Mouse (Mus musculus): ENCODE data around the gene Mast4. TPM values are rescaled to one million over a fixed set of nuclear protein-coding genes. Genes with fewer than 3 reads are reported as not detected.
A peak's percentile ranks its signal among the peaks of the same experiment; 100 is the strongest.

The Mast4 gene
- total and polyA plus RNA-seq, 3 experiments, result 37.1 to 88.8 (median 66.8) TPM

GRCm38 (mm10) chr13:102864079-102864478 is 470.2 kb downstream of the Mast4 start:
- DNase-seq, result no peak

GRCm38 (mm10) chr13:102862981-102863380 is 471.3 kb downstream of the Mast4 start:
- no peak for DNase-seq

DNA sequence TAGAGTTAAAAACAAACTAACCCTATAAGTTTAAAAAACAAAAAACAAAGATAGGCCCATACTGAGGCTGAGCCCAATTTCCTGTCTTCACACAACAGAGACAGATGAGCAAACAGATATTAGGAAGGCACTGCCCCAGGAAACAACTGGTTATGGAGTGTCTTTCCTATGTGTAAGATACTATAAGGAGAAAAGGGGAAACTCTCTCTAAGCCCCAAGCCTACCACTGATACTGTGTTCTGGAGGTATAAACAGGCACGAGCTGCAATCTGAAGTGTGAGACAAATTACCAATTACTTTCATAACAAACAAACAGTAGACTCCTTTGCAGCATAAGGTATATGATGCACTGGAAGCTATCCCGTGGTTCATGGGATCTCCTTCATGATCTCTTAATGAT is 471.9 kb downstream of the Mast4 start:
- DNase-seq, result no peak

- no peak for DNase-seq
Measured at GRCm38 (mm10) chr13:102860733-102861132, 473.6 kb downstream of the Mast4 start.

GRCm38 (mm10) chr13:102860135-102860534 is 474.2 kb downstream of the Mast4 start:
- DNase-seq, result no peak

DNA sequence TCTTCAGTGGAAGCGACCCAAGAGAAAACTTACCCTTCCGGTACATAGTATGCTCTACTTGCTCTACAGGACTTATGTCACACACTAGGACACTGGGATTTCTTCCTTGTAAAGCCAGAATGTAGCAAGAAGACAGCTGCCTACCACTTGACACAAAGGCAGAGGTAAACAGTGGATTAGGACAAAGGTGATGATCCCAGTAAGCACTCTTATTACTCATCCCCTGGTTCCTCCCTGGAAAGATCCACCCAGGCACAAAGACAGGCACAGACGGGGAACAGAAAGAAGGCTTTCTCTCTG is 476.8 kb downstream of the Mast4 start:
- no peak for DNase-seq

DNA sequence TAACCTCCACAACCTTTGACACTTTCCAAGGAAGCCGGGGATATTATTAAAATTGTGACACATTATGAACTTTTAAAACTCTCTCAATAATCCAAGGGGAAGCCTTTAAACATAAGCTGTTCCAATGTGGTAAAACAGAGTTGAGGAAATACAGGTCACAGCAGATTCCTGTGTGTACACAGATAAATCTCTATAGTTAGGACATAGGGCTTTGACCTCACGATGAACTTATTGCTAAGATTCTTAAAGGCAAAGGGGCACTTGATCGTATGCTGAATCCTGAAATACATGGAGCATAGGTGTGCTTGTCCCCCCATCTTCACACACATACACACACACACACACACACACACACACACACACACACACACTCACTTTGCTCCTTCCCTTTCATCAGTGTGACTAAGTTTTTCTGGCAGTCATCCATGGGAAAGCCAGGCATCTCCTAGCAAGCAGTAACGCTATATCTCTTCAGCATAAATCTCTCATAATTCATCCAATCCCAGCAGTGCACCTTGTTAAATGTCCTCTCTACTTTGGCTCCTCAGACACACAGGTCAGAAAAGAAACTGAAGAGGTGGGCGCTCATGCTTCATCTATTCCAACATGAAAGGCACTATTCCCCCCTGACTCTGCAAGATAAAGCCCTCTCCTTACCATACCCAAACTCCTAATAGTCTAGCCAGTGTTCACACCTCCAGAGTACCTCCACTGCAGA is 477.3 kb downstream of the Mast4 start:
- peak; percentile 75 for DNase-seq

- no peak for DNase-seq
Measured at GRCm38 (mm10) chr13:102852865-102853264, 481.4 kb downstream of the Mast4 start.

GRCm38 (mm10) chr13:102851253-102851652 is 483.0 kb downstream of the Mast4 start:
- DNase-seq, result no peak

DNA sequence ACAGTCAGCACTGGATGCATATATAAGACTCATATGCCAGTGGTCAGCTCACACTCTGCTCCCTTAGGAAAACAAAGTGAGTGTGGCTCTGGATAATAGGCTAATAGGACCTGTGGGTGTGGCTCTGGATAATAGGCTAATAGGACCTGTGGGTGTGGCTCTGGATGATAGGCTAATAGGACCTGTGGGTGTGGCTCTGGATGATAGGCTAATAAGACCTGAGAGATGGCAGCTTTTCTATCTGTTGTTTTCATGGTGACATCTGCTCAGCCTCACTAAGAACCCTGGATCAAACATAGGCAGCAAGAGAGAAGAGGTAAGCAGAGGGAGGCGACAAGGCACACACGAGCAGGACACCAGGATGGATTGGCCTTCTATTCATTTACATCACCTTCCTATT is 483.7 kb downstream of the Mast4 start:
- DNase-seq, result no peak

DNA sequence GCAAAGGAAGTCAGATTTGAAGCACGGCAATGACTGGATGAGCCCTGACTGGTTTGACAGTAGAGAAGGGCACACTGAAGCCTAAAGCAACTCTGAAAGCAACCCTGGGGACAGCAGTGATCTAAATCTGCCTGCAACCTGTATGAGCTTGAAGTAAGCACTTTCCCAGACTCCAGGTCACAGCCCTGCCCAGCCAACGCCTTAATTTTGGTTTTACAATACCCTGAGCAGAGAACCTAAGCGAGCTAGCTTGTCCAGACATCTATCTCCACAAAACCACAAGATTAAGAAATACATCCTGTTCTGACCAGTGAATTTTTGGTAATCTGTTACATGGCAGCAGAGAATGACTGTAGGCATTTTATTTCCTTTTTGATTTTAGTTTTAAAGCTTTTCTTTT is 485.2 kb downstream of the Mast4 start:
- DNase-seq, result no peak

GRCm38 (mm10) chr13:102846473-102846872 is 487.8 kb downstream of the Mast4 start:
- no peak for DNase-seq

DNA sequence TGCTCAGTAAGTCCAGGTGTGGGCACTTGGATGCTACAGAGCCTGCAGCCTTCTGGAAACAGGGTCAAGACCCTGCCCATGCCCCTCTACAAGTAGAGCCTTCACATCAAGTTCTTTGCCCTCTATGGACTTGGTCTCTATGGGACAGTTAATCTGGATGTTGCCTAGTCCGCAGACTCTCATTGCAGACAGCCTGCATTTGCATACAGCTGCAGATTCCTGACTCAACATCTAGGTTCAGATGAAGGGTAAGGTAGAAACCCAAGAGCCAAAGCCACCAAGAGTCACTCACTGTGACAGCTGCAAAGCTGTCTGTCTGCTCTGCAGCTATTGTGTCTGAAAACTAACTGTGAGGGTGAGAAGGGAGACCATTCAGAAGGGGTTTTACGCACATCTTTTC is 491.6 kb downstream of the Mast4 start:
- DNase-seq, result no peak

- DNase-seq, result no peak
Measured at GRCm38 (mm10) chr13:102842237-102842636, 492.1 kb downstream of the Mast4 start.

- DNase-seq, result peak; percentile 13
Measured at GRCm38 (mm10) chr13:102839741-102840482, 494.4 kb downstream of the Mast4 start.

DNA sequence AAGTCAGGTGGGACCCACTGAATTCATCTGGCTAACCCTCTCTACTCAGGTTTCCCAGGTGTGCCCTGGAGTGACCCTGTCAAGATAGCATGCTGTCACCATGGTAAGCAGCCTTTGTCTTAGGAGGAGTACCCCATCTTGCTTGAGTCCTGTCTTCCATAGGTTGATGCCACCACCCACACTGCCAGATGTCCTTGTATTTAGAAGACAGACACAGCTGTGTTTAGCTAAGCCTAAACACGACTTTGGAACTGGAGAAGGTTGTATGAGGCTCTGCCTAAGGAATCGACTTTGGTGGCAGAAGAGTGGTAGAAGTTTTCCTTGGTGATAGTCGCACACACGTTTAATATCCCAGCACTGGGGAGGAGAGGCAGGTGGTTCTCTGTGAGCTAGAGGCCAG is 496.9 kb downstream of the Mast4 start:
- DNase-seq, result no peak

GRCm38 (mm10) chr13:102835336-102835735 is 499.0 kb downstream of the Mast4 start:
- DNase-seq, result no peak

- DNase-seq, result no peak
Measured at GRCm38 (mm10) chr13:102818287-102818686, 516.0 kb downstream of the Mast4 start.

DNA sequence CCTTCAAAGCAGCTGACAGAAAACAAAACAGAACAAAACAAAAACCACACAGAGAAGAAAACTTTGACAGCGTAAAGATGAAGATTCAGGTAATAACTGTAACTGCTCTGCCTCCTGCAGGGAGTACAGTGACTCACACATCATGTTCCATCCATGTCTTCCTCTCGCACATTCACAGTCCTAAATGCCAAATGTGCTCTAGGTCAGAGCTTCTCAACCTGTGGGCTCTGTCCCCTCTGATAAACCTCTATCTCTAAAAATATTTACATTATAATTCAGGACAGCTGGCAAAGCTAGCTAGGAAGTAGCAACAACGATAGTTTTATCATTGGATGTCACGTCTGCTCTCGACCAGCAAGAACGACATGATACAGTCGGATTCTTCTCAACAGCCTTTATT is 517.6 kb downstream of the Mast4 start:
- DNase-seq, result no peak

DNA sequence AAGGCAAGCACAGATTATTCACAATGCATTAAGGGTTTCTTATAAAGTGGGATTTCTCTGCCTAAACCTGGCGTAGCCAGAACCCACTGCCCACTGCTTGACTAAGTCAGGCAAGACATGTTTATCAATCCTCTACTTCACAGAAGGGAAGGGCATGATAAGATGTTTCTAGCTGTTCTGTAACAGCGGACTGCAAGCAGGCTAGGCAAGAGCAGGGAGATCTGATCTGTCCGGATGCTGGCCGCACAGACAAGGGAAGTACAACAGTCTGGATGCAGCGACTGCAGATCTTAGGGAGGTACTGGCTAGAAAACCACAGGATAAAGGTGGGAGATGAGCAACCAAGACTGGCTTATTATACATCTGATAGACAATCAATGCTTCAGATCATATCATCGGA is 519.1 kb downstream of the Mast4 start:
- DNase-seq, result no peak

- DNase-seq, result peak; percentile 61
Measured at GRCm38 (mm10) chr13:102811129-102811832, 523.0 kb downstream of the Mast4 start.

GRCm38 (mm10) chr13:102806652-102807051 is 527.6 kb downstream of the Mast4 start:
- no peak for DNase-seq

- DNase-seq, result no peak
Measured at GRCm38 (mm10) chr13:102805190-102805589, 529.1 kb downstream of the Mast4 start.

Measured in adrenal gland, adult 2 months (tissue).